Mouse (Mus musculus) adrenal gland, adult 8-10 months (tissue): ENCODE data around the gene Edem1. TPM values are rescaled to one million over a fixed set of nuclear protein-coding genes. Genes with fewer than 3 reads are reported as not detected.
"Not testable (repeated sequence)": the region's sequence is repeated elsewhere in the genome, so short reads cannot be mapped to it uniquely, and the experiment has no call there.

Experiments used
- DNase-seq: peaks from one replicate; pipeline ENCODE4 v3.0.0; 2022
- total RNA-seq, 4 experiments: library from RNA; stranded (reverse); gene quantifications; 2 replicates each; pipeline ENCODE4 v1.2.4; 2022

The Edem1 gene
- total RNA-seq, 4 experiments from 2014 or later: 47.9 to 57.0 (median 51.4) TPM

DNA sequence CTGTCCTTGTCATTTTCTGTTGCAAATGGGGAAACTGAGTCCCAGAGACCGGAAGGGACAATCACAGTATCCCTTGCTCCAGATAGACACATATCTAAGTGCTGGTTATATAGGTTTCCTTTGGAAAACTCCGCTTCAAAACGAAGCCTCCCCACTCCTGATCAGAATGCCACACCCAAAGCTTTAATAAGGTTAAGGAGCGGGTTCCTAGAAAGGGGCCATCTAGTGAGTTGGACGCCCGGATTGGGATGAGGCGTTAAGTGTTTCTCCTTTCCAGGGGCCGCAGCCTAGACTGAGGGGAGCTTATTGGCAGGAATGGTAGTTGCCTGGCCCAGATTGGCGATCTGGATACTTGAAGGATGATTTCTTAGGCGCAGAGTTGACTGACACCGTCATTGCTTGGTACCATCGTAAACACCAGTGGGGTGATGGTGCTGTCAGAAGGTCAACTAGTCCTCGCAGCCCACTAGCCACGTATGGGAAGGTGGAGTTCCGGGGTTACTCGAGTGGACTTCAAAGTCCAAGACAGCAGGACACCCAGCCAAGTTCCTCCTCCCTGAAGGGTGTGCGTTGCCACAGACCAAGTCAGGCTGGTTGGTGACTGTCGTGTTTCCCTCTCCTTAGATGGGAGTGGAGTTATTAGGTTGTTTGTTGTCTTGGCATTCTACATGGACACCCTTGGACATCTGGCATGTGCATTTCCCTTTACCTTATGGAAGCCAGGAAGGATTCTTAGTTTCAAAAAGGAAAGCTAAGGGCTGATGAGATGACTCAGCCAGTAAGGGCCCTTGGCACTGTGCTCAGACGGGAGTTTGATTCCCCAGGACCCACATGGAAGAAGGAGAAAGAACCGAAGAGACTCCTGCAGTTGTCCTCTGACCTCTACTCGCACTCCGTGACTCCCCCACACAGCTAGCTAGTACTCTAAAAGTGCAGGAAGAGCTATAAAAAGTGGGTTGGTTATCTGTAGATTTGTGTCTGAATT is 1.2 kb downstream of the Edem1 start:
- DNase-seq: peak; percentile 30

DNA sequence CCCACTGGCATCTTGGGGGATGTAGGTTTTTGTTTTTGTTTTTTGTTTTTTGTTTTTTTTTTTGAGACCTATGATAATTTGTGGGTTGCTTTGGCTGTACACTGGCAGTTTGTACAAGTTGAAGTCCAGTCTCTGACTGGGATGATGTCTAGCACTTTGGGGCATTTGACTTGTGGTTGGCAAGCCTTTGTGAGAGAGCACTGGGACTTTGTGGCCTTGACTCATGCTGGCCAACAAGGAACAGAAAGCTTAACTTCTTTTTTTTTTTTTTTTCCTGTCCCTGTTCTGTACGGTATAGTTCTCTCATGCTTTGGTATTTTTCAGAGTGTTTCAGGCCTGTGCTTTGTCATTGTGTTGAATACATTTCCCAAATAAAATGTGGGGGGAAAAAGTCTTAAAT is 3.7 kb downstream of the Edem1 start:
- DNase-seq: no peak

DNA sequence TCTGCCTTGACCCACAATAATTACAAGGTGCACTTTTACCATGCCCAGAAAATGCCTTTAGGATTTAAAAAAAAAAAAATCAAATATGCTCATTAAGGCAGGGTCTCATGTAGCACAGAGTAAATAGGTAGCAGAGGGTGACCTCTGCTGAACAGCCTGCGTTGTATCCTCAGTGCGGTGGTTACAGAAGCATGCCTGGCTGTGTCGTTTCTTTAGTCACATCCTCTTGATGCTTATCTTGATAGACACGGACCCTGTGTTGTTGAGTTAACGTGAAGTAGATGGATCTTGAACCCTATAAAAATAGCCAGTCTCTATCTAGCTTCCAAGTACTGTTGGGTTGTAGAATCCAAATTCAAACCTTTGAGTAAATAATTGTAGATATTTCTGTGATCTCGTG is 4.5 kb downstream of the Edem1 start:
- DNase-seq: no peak

DNA sequence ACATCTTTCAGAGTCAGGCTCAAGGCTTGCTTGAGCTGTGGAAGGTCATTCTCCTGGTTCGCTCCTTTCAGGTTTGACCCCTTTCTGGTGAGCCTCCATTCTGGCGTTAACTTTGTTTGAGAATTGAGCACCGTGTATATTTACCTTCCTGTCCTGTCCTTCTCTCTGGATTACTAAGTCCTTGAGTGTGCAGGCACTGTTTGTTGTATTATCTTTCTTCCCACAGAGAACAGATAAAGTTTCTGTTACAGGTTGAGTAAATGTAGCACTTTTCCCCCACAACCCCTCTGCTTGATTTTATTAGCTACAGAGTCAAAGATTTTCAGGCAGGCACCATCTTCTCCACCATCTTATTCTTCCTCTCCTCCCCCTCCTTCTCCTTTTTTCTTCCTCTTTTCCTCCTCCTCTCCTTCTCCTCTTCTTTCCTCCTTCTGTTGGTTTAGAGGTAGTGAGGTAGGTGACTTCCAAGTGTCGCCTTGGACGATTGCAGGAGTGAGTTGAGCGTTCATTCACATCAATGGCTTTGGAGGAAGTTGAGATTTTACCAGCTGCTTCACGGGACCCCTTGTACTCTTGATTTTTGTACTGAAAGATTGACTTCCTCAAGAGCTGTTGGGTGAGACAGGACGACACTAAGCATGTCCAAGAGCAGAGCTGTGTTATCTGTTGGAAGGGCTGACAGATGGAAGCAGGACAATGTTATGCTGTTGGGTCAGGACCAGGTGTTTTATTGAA is 5.7 kb downstream of the Edem1 start:
- no peak for DNase-seq

DNA sequence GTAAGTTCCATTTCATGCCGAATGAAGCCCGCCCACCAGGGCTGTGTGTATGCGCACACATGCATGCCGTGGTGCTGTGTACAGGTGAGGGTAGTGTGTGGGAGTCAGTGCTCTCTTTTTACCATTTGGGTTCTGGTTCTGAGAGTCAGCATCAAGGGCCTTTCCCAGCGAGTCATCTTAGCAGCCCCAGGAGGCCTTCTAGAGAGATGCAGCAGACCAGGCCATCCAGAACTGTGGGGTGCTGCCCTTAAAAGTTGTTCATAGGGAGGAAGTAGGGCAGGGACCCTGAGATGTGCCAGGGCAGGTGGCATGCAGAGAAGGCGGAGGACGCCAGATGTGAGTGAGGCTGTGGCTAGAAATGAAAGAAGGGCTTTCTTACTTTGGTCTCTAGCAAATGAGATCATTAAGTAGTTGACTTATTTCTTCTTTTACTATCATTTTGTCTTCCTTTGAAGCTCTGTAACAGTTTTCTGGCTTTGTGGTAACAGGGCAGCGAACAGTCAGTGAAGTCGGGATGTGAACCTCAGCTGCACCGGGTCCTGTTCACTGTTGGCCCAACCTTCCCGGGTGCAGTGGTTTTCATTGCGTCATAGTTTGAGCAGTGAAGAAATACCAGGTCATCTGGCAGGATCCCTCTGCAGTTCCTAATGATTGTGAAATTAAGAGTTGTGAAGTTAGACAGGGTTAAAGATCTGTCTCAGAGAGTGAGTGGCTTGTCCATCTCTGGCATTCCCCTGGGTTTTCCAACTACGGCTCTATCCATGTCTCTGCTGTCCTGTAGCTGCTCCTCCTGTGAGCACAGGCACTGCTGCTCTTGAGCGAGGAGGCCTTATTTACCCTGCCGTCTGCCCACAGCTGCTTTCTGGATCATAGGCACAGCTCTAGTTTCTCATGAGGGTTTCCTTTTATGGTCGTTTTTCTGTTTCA is 7.6 kb downstream of the Edem1 start:
- DNase-seq: peak; percentile 55

DNA sequence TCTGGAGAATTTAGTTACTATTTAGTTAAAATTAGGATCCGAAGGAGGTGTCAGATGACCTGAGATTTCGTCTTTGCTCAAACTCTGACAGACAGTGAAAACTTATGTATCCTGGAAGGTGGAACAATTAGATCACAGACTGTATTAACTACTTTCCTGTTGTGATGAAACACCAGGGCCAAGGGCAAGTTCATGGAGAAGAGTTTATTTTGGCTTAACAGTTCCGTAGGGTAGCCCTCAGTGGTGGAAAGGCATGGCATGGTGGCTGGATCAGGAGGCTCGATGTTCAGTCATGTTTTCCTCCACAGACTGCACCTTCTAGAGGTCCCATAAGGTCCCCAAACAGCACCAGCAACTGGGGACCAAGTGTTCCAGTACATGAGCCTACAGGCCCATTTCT is 8.6 kb downstream of the Edem1 start:
- DNase-seq: no peak

DNA sequence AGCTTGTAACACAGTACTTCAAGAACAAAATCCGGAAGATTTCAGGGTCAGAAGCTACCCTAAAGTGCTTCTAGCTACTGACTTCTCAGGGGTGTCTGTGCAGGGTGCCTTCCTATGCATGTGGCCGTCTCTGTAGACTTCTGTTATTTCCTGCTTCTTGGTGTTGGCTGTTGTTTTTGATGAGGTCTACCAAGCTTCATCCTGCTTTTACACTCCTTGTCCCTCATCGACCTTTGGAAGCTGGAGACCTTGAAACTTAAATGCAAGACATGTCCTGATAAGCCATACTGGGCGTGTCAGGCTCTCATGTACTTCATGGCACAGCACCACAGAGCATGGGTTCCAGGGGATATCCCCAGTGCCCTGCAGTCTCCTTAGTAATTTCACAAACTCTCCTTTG is 9.5 kb downstream of the Edem1 start:
- DNase-seq: no peak

DNA sequence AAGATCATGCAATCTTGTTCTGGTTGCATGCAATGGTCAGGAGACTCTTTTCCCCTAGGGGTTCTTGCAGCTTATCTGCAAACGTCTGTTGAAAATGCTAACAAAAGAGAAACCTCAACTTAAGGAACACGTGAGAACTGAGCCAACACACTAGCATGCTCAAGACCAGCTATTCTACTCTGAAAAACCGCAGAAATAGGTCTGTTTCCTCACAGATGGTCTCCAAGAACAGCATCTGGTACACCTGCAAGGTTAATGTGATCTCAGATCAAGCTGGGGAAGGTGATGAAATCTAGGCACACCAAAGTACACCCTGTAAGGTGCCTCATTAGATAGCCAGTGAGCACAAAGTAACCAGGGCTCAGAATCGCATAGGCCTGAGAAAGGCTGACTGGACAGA is 11.0 kb downstream of the Edem1 start:
- DNase-seq: no peak

DNA sequence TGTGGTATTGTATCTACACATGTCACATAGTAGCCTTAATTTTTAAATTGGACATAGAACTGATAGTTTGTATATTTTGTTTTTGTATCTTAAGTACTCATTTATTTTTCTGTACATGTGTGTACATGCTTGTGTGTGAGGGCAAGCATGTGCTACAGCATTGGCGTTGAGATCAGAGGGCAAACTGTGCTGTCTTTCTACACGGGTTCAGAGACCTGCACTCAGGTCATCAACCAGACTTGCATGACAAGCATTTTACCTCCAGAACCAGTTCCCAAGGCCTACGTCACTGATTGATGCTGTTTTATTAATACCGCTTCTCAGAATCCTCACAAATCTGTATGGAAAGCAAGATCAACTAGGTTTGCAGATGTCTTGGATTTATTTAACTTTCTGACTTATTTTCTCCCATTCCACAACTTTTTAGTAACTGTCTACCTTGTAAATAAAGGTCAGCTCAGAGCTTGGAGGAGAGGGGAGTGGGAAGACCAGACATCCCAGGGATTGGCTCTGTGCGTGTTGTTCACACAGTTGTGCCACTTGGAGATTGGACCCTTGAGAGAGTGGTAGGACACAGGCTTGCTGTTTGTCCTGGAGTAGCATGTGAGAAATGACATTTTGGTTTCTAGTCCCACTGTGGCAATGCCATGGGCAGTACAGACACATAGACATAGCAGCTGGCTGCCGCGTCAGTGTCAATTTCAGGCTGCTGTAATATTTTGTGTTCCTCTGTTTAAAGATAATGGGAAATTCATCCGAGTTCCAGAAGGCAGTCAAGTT is 12.6 kb downstream of the Edem1 start:
- no peak for DNase-seq

DNA sequence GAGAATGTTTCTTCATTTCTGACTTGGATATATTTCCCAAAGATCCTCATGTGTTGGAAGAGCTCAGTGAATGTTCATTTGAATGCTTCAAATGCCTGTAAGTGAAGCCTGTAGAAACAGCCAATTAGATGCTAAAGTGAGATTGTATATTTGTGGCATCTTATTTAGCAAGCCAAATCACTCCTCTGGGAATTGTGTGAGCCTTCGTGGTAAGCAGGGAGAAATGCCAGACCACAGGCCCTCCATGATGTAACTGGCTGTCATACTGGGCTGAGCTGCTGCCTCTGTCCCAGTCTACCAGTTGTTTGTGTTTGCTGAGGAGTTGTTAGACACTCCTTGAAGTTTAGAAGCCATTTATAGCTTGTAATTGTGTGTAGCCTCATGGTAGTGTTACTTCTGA is 15.2 kb downstream of the Edem1 start:
- DNase-seq: no peak

DNA sequence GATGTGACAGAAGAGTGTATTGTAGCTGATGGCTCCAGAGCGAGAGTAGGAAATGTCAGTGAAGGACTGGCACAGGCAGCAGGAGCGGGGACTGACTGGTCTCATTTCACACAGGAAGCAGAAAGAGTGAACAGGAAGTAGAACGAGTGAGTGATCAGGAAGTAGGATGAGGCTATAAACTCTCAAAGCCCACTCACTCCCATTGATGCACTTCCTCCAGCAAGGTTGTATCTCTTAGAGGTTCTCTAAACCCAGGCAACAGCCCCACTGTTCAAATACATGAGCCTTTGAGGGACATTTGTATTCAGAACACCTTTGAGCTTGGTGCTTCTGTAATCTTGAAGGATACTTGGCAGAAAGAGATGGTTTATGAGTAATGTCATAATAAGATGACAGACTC is 15.7 kb downstream of the Edem1 start:
- no peak for DNase-seq

DNA sequence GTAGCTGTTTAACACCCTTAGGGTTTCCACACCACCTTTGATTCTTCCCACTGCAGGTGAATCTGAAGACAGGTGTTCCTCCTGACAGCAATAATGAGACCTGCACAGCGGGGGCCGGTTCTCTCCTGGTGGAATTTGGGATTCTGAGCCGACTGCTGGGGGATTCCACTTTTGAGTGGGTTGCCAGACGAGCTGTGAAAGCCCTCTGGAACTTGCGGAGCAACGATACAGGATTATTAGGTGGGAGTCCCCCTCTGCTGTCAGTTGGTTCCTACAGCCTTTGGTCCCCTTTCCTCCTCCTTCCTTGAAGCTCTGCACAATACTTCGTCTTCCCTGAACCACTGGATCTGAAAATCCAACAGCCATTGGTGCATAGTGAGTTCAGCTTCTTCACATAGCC is 16.3 kb downstream of the Edem1 start:
- DNase-seq: no peak

DNA sequence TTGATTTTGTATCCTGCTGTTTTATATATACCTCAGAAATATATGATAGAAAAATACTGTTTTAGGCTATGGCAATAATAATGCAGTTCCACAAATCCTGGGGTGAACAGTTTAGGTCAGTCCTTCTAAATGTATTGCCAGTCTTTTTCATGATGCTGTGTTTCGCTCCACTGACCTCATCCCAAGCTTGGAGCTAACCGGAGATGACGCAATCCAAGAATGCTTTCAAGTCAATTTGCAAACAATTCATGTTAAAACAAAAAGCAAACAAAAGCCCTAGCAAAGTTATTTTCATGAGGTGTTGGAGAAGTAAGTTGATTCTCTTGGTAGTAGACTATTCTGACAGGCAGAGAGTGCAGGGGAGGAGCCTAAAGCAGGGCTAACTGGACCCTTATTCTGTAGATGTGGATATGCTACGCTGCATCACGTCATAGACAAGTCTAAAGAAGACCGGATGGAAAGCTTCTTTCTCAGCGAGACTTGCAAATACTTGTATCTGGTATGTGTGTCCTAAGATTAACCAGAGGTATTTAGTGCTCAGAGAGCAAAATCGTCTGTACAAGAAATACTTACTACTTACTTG is 23.7 kb downstream of the Edem1 start:
- no peak for DNase-seq

DNA sequence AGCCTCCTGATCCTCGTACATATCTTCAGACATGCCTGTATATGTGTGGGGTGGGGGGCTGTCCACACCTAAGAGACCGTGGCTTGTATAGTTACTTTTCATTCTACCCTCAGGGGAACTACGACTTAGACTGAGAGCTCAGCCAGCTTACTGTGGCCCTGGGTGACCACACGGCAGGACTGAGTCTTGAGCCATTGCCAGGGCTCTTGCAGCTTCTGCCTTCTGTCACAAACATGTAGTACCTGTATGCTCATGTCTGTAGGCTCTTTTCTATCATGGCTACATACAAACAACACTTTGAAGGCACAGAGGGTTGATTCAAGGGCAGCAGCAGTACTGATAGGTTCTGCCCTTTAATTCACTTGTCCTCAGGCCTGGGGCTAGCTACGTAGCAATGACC is 24.5 kb downstream of the Edem1 start:
- DNase-seq: no peak

DNA sequence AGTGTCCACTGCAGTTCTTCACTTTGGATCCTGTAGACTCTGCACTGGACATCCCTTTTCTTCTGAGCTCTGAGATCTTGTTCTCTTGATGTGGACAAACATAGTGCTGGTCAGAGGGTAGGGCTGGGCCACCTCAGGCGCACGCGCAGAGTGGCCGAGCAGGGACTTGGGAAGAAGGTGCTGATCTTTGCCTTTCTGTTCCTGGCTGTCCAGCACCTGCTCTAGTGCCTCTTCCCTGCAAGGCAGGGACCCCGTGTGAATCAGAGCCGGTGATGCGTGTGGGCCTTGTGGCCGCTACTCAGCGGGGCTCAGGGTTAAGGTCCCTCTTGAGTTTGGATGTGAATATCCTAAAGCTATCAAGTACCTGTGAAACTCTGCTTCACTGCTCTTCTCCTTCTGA is 30.1 kb downstream of the Edem1 start:
- DNase-seq: no peak

DNA sequence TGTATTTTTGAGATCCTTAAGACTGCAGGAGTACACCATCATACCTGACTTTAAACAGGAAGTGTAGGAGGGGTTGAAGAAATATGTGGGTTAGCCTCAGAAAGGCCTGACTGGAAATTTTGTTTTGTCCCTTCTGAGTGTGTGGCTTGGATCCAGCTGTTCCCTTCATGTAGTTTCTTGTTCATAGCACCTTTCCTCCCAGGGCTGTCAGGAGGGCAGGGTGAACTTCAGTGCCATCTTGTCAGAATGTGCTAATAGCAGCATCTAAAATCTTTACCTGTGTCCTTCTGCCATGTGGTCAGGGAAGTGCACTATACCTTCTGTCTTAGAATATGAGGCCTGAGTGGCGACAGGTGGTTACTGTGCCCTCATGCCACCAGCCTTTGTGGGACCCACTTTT is 32.8 kb downstream of the Edem1 start:
- DNase-seq: no peak

DNA sequence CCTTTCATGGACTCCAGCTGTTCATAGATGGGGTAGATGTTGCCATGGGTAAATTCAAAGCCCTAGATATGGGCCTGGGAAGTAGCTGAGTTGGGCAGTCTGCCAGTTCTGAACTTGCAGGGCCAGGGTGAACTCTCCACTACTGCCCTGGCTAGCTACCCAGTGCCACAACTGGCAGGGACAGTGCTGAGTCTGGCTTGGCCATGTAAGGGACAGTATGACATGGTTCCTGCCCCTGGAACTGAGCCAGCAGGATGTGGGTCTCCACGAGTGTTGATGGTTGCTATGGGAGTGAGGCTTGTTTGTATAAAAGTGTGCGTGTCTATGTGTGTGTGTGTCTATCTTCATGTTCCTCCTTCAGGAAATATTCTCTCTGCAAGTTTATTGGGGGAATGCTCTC is 34.1 kb downstream of the Edem1 start:
- DNase-seq: no peak

DNA sequence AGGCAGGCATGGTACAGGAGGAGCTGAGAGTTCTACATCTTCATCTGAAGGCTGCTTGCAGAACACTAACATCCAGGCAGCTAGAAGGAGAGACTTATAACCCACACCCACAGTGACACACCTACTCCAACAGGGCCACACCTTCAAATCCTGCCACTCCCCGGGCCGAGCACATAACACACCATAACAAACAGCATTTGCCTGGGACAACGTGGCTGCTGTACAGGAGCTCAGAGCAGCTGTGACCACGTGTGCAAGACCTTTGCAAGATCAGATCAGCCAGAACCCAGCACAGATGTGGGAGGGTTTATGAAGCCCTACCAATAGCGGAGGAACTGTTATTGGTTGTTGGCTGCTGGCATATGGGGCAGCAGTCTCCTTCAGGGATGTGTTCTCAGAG is 37.9 kb downstream of the Edem1 start:
- no peak for DNase-seq

DNA sequence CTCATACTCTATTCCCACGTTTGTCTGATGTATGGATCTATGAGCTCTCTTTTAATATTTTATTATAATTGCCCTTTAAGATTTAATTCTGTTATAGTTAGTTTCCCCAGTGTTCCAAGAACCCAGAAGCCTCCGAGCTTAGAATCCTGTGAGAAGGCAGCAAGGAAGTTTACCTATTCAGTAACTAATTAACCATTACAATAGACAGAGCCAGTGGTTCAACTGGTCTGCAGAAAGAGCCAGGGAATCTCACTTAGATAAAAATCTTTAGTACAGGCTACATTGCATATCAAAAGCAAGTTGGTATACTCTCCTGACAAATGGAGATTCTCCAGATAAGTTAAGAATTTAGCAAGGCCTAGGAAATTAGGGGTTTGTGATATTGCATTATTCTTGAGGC is 40.6 kb downstream of the Edem1 start:
- not testable (repeated sequence) for DNase-seq

DNA sequence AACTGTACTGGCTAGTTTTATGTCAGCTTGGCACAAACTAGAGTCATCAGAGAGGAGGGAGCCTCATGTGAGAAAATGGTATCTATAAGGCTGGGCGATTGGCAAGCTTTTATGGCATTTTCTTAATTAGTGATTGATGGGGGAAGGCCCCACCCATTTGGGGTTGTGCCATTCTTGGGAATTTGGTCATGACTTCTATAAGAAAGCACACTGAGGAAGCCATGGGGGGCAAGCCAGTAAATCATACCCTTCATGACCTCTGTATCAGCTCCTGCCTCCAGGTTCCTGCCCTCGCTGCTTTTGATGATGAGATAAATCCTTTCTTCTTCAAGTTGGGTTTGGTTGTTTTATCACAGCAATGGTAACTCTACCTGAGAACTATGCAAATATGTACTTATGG is 42.0 kb downstream of the Edem1 start:
- no peak for DNase-seq

DNA sequence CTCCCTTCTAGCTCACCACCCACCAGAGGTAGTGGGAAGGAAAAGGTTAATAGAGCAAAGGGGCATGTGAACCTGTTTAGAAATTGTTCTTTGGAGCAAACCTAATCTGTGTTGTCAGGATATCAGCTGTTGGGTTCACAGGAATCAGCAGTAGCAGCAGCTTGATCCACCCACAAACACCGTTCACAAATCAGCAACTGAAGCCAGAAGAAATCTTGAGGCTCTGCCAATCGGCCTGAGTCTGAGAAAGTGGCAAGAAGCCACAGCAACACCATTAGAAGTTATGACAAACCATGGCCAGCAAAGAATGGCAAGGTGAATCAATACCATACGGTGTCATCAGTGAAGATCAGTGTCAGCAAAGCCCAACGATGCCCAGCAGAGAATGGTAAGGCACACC is 42.8 kb downstream of the Edem1 start:
- DNase-seq: no peak

DNA sequence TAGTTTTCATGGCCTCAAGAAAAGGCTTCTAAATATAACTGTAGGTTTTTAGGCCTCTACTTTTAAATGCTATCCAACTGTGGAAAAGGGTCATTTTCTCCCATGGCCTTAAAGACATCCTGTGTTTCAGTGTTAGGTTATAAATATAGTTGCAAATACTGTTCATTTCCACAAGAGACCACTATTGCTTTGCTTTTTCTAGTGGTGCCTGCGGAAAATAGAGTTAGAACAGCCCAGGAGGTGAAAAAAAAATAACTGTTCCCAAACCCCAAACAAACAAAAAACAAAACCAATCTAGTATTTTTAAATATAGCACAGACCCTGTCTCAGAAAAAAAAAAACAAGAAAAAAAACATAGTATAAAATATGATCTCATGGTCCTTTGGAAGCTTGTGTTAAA is 46.9 kb downstream of the Edem1 start:
- DNase-seq: no peak
